Mouse (Mus musculus) myocyte (in vitro differentiated cells): ENCODE results near the gene Eml2. TPM values are rescaled to one million over a fixed set of nuclear protein-coding genes. Genes with fewer than 3 reads are reported as not detected.

ENCODE experiments used
- H3K27me3 ChIP-seq: one replicate; pipeline ENCODE4 v1.6.1; 2011; ENCODE audit not compliant: control insufficient read depth, insufficient read depth, insufficient read length
- H3K36me3 ChIP-seq: one replicate; pipeline ENCODE4 v1.6.1; 2011; ENCODE audit not compliant: control insufficient read depth, insufficient read depth
- H3K4me2 ChIP-seq: one replicate; pipeline ENCODE4 v1.6.1; 2011; ENCODE audit warnings: low read depth, control low read depth
- H3K4me3 ChIP-seq: one replicate; pipeline ENCODE4 v1.5.1; 2011; ENCODE audit warnings: mild to moderate bottlenecking, control low read depth, moderate library complexity
- H3K79me2 ChIP-seq: one replicate; pipeline ENCODE4 v1.6.1; 2011; ENCODE audit not compliant: control insufficient read depth, insufficient read depth
- H3ac ChIP-seq: one replicate; pipeline ENCODE4 v1.6.1; 2011; ENCODE audit not compliant: control insufficient read depth, insufficient read length
- CEBPB ChIP-seq: IDR thresholded peaks from 2 replicates; pipeline ENCODE4 v1.6.1; 2011; ENCODE audit warnings: mild to moderate bottlenecking, moderate library complexity; ENCODE audit not compliant: poor library complexity, insufficient read depth, severe bottlenecking
- E2F4 ChIP-seq: IDR thresholded peaks from one replicate; pipeline ENCODE4 v1.6.1; 2011; ENCODE audit warnings: mild to moderate bottlenecking, control low read depth, moderate library complexity; ENCODE audit not compliant: insufficient read depth
- MAX ChIP-seq: IDR thresholded peaks from one replicate; pipeline ENCODE4 v1.6.1; 2011; ENCODE audit warnings: low read depth, mild to moderate bottlenecking, control low read depth
- MYOD1 ChIP-seq, 3 experiments: IDR thresholded peaks; one replicate each; pipeline ENCODE4 v1.6.1; 2011; ENCODE audit warnings: control low read depth in 2 of 3, low read depth in 2 of 3, mild to moderate bottlenecking in 2 of 3, moderate library complexity in 1 of 3; ENCODE audit not compliant: insufficient read length in 2 of 3, control insufficient read depth in 1 of 3
- MYOG ChIP-seq, 3 experiments: IDR thresholded peaks; one replicate each; pipeline ENCODE4 v1.6.1; 2011; ENCODE audit warnings: control low read depth in 2 of 3, low read depth in 2 of 3, mild to moderate bottlenecking in 2 of 3; ENCODE audit not compliant: insufficient read length in 2 of 3, control insufficient read depth in 1 of 3, insufficient read depth in 1 of 3
- POLR2A ChIP-seq: IDR thresholded peaks from one replicate; pipeline ENCODE4 v1.6.1; 2011; ENCODE audit warnings: low read depth, mild to moderate bottlenecking, control low read depth, moderate library complexity; ENCODE audit not compliant: insufficient read length
- POLR2AphosphoS2 ChIP-seq: IDR thresholded peaks from one replicate; pipeline ENCODE4 v1.6.1; 2011; ENCODE audit warnings: low read depth, control low read depth; ENCODE audit not compliant: insufficient read length
- REST ChIP-seq: IDR thresholded peaks from one replicate; pipeline ENCODE4 v1.6.1; 2011; ENCODE audit warnings: mild to moderate bottlenecking, control low read depth, moderate library complexity; ENCODE audit not compliant: insufficient read depth, insufficient read length
- SRF ChIP-seq: IDR thresholded peaks from one replicate; pipeline ENCODE4 v1.6.1; 2011; ENCODE audit warnings: low read depth; ENCODE audit not compliant: control insufficient read depth, insufficient read length
- TCF12 ChIP-seq: IDR thresholded peaks from one replicate; pipeline ENCODE4 v1.6.1; 2011; ENCODE audit warnings: mild to moderate bottlenecking, control low read depth; ENCODE audit not compliant: poor library complexity, insufficient read depth, severe bottlenecking
- TCF3 ChIP-seq: IDR thresholded peaks from one replicate; pipeline ENCODE4 v1.6.1; 2011; ENCODE audit warnings: low read depth, control low read depth; ENCODE audit not compliant: insufficient read length
- USF1 ChIP-seq: IDR thresholded peaks from one replicate; pipeline ENCODE4 v1.6.1; 2011; ENCODE audit warnings: low read depth, mild to moderate bottlenecking, control low read depth, moderate library complexity
- polyA plus RNA-seq: library from polyadenylated mRNA; unstranded; fragments of >200 nt; fragmentation: generic; extraction: Trizol; gene quantifications from one replicate; pipeline ENCODE4 v1.2.1, GENCODE M21; 2012; ENCODE audit warnings: missing spikeins

Eml2 gene
- polyA plus RNA-seq, 1 experiment = 47.7 TPM

DNA sequence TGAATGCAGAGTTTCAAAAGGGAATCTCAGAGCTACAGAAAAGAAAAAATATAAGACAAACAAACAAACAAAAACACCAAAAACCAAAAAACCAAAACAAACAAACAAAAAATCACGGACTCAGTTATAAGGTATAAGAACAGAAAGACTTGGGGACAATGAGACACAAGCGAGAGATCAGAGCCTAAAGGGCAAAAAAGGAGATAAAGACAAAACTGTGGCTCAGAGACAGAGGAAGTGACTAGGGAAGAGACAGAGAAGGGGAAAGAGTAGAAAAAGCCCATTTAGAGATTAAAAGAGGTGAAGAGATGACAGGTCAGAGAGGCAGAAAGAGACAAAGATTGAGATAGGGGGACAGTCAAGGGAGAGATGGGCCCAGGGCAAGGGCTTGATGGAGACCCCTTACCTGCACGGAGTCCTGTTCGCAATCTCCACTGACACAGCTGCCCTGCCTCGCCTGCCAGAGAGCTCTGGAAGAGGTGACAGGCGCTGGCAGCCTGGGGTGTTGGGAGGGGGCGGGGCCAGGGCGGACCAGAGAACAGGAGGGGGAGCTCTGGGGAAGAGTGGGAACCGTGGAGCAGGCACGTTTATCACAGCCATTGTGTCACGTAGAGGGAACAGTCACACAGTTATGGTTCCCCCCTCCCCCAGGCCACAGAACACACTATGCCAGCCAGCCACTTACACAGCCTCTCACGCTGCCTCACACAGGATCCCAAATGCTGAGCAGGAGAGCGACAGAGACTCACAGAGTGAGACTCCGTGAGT, 10.4 kb upstream of the Eml2 start, which contains the start of gene Gipr:
Gipr (minus strand) TSS at position 472 of the 768 bp plus-strand sequence.
- no peaks in the 10 kb centered on the region for H3K27me3 ChIP-seq
- H3K36me3 ChIP-seq = no peaks in the 10 kb centered on the region
- H3K4me3 ChIP-seq = no peak within 1 kb of the TSS
- no peak within 1 kb of the TSS for H3ac ChIP-seq
- H3K4me2 ChIP-seq = peak within 1 kb of the TSS; percentile 24
- no peak for TF ChIP-seq MYOG (IDR thresholded peaks at IDR 0.05; ENCODE audit: control insufficient read depth in 1 of 3, insufficient read depth in 1 of 3, insufficient read length in 2 of 3, low read depth in 2 of 3)
- no peak for TF ChIP-seq MAX
- TF ChIP-seq CEBPB = no peak
- no peak for TF ChIP-seq MYOD1 (IDR thresholded peaks at IDR 0.05; ENCODE audit: control insufficient read depth in 1 of 3, insufficient read length in 2 of 3, low read depth in 2 of 3)
- TF ChIP-seq TCF3 = no peak
- TF ChIP-seq POLR2AphosphoS2 = no peak
- no peak for TF ChIP-seq POLR2A
- no peak for TF ChIP-seq TCF12
- no peak for TF ChIP-seq SRF
- no peak for TF ChIP-seq REST
- TF ChIP-seq E2F4 = no peak
- no peaks in the 10 kb centered on the region for H3K79me2 ChIP-seq

DNA sequence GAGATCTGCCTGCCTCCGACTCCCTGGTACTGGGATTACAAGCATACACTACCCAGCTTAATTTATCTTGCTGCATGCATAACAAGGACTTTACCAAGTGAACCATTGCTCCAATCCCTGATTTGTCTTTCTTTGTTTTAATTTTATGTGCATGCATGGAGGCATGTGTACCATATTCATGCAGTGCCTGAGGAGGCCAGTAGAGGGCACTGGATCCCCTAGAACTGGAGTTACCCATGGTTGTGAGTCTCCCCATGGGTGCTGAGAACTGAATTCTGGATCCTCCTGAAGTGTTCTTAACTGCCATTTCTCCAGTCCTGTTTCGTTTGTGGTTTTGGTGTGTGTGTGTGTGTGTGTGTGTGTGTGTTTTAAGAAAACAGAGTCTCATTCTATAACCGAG, 9.2 kb upstream of the Eml2 start:
- Histone ChIP-seq H3ac (no peak overlapping the region), H3K4me3 (no peak overlapping the region), H3K4me2 (no peak overlapping the region), H3K27me3 (no peaks in the 10 kb centered on the region), H3K79me2 (no peaks in the 10 kb centered on the region), H3K36me3 (no peaks in the 10 kb centered on the region)
- TF ChIP-seq SRF (no peak), E2F4 (no peak), TCF3 (no peak), MYOG (IDR thresholded peaks at IDR 0.05; ENCODE audit: control insufficient read depth in 1 of 3, insufficient read depth in 1 of 3, insufficient read length in 2 of 3, low read depth in 2 of 3) (no peak), REST (no peak), USF1 (no peak), POLR2AphosphoS2 (no peak), MYOD1 (IDR thresholded peaks at IDR 0.05; ENCODE audit: control insufficient read depth in 1 of 3, insufficient read length in 2 of 3, low read depth in 2 of 3) (no peak), TCF12 (no peak), CEBPB (no peak), POLR2A (no peak), MAX (no peak)

GRCm38 (mm10) chr7:19169506-19169905, 6.7 kb upstream of the Eml2 start:
- Histone ChIP-seq H3K4me2 (no peak overlapping the region), H3K79me2 (no peaks in the 10 kb centered on the region), H3K36me3 (no peaks in the 10 kb centered on the region), H3K27me3 (no peaks in the 10 kb centered on the region), H3ac (no peak overlapping the region), H3K4me3 (no peak overlapping the region)
- TF ChIP-seq POLR2AphosphoS2 (no peak), USF1 (no peak), MAX (no peak), CEBPB (no peak), POLR2A (no peak), TCF12 (no peak), MYOG (IDR thresholded peaks at IDR 0.05; ENCODE audit: control insufficient read depth in 1 of 3, insufficient read depth in 1 of 3, insufficient read length in 2 of 3, low read depth in 2 of 3) (no peak), MYOD1 (IDR thresholded peaks at IDR 0.05; ENCODE audit: control insufficient read depth in 1 of 3, insufficient read length in 2 of 3, low read depth in 2 of 3) (no peak), SRF (no peak), REST (no peak), E2F4 (no peak), TCF3 (no peak)

GRCm38 (mm10) chr7:19170142-19170541, 6.1 kb upstream of the Eml2 start:
- Histone ChIP-seq H3K4me3 (no peak overlapping the region), H3K4me2 (no peak overlapping the region), H3K36me3 (no peaks in the 10 kb centered on the region), H3ac (no peak overlapping the region), H3K79me2 (no peaks in the 10 kb centered on the region), H3K27me3 (no peaks in the 10 kb centered on the region)
- TF ChIP-seq E2F4 (no peak), CEBPB (no peak), SRF (no peak), REST (no peak), TCF3 (no peak), POLR2AphosphoS2 (no peak), TCF12 (no peak), MYOG (IDR thresholded peaks at IDR 0.05; ENCODE audit: control insufficient read depth in 1 of 3, insufficient read depth in 1 of 3, insufficient read length in 2 of 3, low read depth in 2 of 3) (no peak), MYOD1 (IDR thresholded peaks at IDR 0.05; ENCODE audit: control insufficient read depth in 1 of 3, insufficient read length in 2 of 3, low read depth in 2 of 3) (no peak), MAX (no peak), POLR2A (no peak), USF1 (no peak)
